Mouse (Mus musculus): ENCODE measurements around the gene Mcoln2. TPM values are rescaled to one million over a fixed set of nuclear protein-coding genes. Genes with fewer than 3 reads are reported as not detected.

Gene Mcoln2
- total and polyA plus RNA-seq, 3 experiments, result 31.0 to 34.9 (median 32.0) TPM

DNA sequence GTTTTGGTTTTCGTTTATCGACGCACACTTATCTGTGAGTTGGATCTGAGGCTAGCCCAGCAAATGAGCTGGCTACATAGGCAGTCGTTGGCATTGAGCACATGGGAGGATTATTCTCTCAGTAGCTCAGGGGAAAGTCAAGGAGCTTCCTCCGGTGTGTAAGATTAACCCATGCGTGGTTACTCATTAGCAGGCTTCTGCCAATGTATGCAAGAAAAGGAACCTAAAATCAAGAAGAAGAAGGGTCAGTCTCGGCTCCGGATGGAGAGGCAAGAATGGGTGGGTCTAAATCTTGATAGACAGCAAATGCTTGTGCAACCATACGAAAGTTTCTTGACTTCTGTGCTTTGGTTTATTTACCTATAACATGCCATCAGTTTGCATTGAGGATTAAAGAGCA, 24.6 kb downstream of the Mcoln2 start:
- Histone ChIP-seq H3K9ac (ENCODE audit: insufficient read depth, low read depth) (no peak overlapping the region), H3K4me2 (ENCODE audit: insufficient read depth, low read depth, poor library complexity, severe bottlenecking) (no peak overlapping the region), H3K36me3 (replicated peaks in 1 of 2; ENCODE audit: control insufficient read depth in 1 of 2, insufficient read depth in 1 of 2, low read length in 1 of 2) (peaks cover 68 to 95% of the 10 kb centered on the region in 2 experiments), H3K27ac (ENCODE audit: insufficient read depth, low read depth) (no peak overlapping the region), H3K27me3 (replicated peaks) (no peaks in the 10 kb centered on the region), H3K4me3 (replicated peaks in 1 of 3; ENCODE audit: low read depth in 2 of 3, low read length in 2 of 3, poor library complexity in 1 of 3) (no peak overlapping the region), H3K4me1 (ENCODE audit: control insufficient read depth in 1 of 2, insufficient read depth in 2 of 2) (peaks cover 5 to 28% of the 10 kb centered on the region in 2 experiments; a peak in 3 of 4 replicates), H3K9me3 (replicated peaks; ENCODE audit: low read length) (peaks cover 2% of the 10 kb centered on the region), H3K79me2 (replicated peaks; ENCODE audit: control insufficient read depth, extremely low read depth, insufficient read depth, poor library complexity, severe bottlenecking) (no peaks in the 10 kb centered on the region)
- no peak for DNase-seq (ENCODE audit: extremely low read depth)
- no peak for TF ChIP-seq SMC3 (IDR thresholded peaks at IDR 0.05; ENCODE audit: low read depth, low read length)
- no peak for TF ChIP-seq BHLHE40 (IDR thresholded peaks at IDR 0.05; ENCODE audit: low read depth, low read length)
- no peak for TF ChIP-seq JUN (IDR thresholded peaks at IDR 0.05; ENCODE audit: insufficient read depth, low read depth, low read length)
- no peak for TF ChIP-seq ZC3H11A (IDR thresholded peaks at IDR 0.05; ENCODE audit: low read depth, low read length)
- TF ChIP-seq POLR2AphosphoS2 (IDR thresholded peaks at IDR 0.05; ENCODE audit: low read depth, low read length), result no peak
- TF ChIP-seq USF2 (conservative IDR thresholded peaks at IDR 0.05; ENCODE audit: low read depth, low read length), result no peak
- no peak for TF ChIP-seq E2F4 (IDR thresholded peaks at IDR 0.05; ENCODE audit: insufficient replicate concordance, low read depth, low read length)
- TF ChIP-seq HCFC1 (IDR thresholded peaks at IDR 0.05; ENCODE audit: low read depth, low read length), result no peak
- no peak for TF ChIP-seq NRF1 (IDR thresholded peaks at IDR 0.05; ENCODE audit: low read depth, low read length)
- TF ChIP-seq IRF4 (IDR thresholded peaks at IDR 0.05; ENCODE audit: low read depth, low read length), result no peak
- TF ChIP-seq MAFK (IDR thresholded peaks at IDR 0.05; ENCODE audit: insufficient replicate concordance, low read length), result no peak
- TF ChIP-seq RAD21 (IDR thresholded peaks at IDR 0.05; ENCODE audit: low read depth, low read length), result no peak
- TF ChIP-seq ZMIZ1 (IDR thresholded peaks at IDR 0.05; ENCODE audit: low read depth, low read length), result no peak
- no peak for TF ChIP-seq SIN3A (IDR thresholded peaks at IDR 0.05; ENCODE audit: low read length)
- no peak for TF ChIP-seq CTCF (conservative IDR thresholded peaks at IDR 0.05 in 1 of 2, IDR thresholded peaks at IDR 0.05 in 1 of 2; ENCODE audit: low read depth in 2 of 2, low read length in 2 of 2)
- no peak for TF ChIP-seq JUND (conservative IDR thresholded peaks at IDR 0.05; ENCODE audit: low read depth, low read length)
- TF ChIP-seq POLR2A (IDR thresholded peaks at IDR 0.05; ENCODE audit: low read depth, low read length), result no peak
- no peak for TF ChIP-seq TCF12 (IDR thresholded peaks at IDR 0.05; ENCODE audit: low read depth, low read length)
- TF ChIP-seq EP300 (IDR thresholded peaks at IDR 0.05; ENCODE audit: low read length), result no peak
- in situ Hi-C loops (cut with MboI; ENCODE audit: low pct_ligation_motif_present, low pct_unique_long_range_greater_than_20kb, low sequenced_read_pairs) (no loop called here), dilution Hi-C loops (cut with MboI; ENCODE audit: extremely low pct_ligation_motif_present, extremely low pct_unique_long_range_greater_than_20kb, low sequenced_read_pairs) (no loop called here)

DNA sequence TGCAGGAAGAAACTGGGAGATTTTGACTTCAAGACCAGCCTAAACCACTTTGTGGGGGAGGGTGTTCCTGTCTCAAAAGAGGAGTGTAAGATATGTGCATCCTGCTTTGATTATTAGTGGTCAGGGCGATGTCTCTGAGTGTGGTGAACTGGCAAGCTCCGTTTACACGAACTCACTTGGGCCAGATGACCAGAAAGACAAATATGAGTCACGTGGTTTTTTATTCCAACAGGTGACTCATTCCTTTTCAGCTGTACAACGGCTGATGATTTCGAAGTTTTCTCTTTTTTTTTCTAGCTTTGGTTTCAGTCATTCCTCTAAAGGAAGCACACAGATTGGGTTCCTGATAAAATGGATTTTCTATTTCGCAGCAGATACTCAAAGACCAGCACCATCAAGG, 27.7 kb downstream of the Mcoln2 start:
- H3K9me3 ChIP-seq (replicated peaks; ENCODE audit: low read length), result no peaks in the 10 kb centered on the region
- H3K4me1 ChIP-seq (ENCODE audit: control insufficient read depth in 1 of 2, insufficient read depth in 2 of 2), result peaks cover 5 to 24% of the 10 kb centered on the region in 2 experiments; a peak in 3 of 4 replicates
- DNase-seq (ENCODE audit: extremely low read depth), result peak; percentile 71
- peak overlapping the region; percentile 1; the same call in 1 of the 2 replicates for H3K4me2 ChIP-seq (ENCODE audit: insufficient read depth, low read depth, poor library complexity, severe bottlenecking)
- peaks cover 77 to 96% of the 10 kb centered on the region in 2 experiments for H3K36me3 ChIP-seq (replicated peaks in 1 of 2; ENCODE audit: control insufficient read depth in 1 of 2, insufficient read depth in 1 of 2, low read length in 1 of 2)
- peak overlapping the region; percentile 6; the same call in 1 of the 2 replicates for H3K9ac ChIP-seq (ENCODE audit: insufficient read depth, low read depth)
- H3K4me3 ChIP-seq (replicated peaks in 1 of 3; ENCODE audit: low read depth in 2 of 3, low read length in 2 of 3, poor library complexity in 1 of 3), result no peak overlapping the region
- H3K27me3 ChIP-seq (replicated peaks), result no peaks in the 10 kb centered on the region
- TF ChIP-seq CHD1 (IDR thresholded peaks at IDR 0.05; ENCODE audit: low read depth, low read length) (no peak; the same call in 1 of the 2 replicates), IRF4 (IDR thresholded peaks at IDR 0.05; ENCODE audit: low read depth, low read length) (peak; percentile 65), MAX (IDR thresholded peaks at IDR 0.05; ENCODE audit: low read length) (peak; percentile 31), SIN3A (IDR thresholded peaks at IDR 0.05; ENCODE audit: low read length) (no peak; the same call in 1 of the 2 replicates), BHLHE40 (IDR thresholded peaks at IDR 0.05; ENCODE audit: low read depth, low read length) (peak; percentile 81; the same call in 1 of the 2 replicates), TBP (conservative IDR thresholded peaks at IDR 0.05; ENCODE audit: low read depth, low read length) (0 out of 2 replicates have a peak, but pooled peaks have one; percentile 34), JUN (IDR thresholded peaks at IDR 0.05; ENCODE audit: insufficient read depth, low read depth, low read length) (peak; percentile 63), EP300 (IDR thresholded peaks at IDR 0.05; ENCODE audit: low read length) (peak; percentile 85), USF2 (conservative IDR thresholded peaks at IDR 0.05; ENCODE audit: low read depth, low read length) (peak; percentile 88), ZNF384 (IDR thresholded peaks at IDR 0.05; ENCODE audit: low read depth, low read length) (peak; percentile 91), MAFK (IDR thresholded peaks at IDR 0.05; ENCODE audit: insufficient replicate concordance, low read length) (no peak), ETS1 (conservative IDR thresholded peaks at IDR 0.05; ENCODE audit: low read depth, low read length) (peak; percentile 90), POLR2A (IDR thresholded peaks at IDR 0.05; ENCODE audit: low read depth, low read length) (no peak), TCF12 (IDR thresholded peaks at IDR 0.05; ENCODE audit: low read depth, low read length) (peak; percentile 50; the same call in 1 of the 2 replicates), USF1 (IDR thresholded peaks at IDR 0.05; ENCODE audit: low read depth, low read length) (peak; percentile 80), JUND (conservative IDR thresholded peaks at IDR 0.05; ENCODE audit: low read depth, low read length) (peak; percentile 85), MEF2A (IDR thresholded peaks at IDR 0.05; ENCODE audit: borderline replicate concordance, low read depth, low read length) (0 out of 2 replicates have a peak, but pooled peaks have one; percentile 9)
- H3K79me2 ChIP-seq (replicated peaks; ENCODE audit: control insufficient read depth, extremely low read depth, insufficient read depth, poor library complexity, severe bottlenecking), result no peaks in the 10 kb centered on the region
- dilution Hi-C loops (cut with MboI; ENCODE audit: extremely low pct_ligation_motif_present, extremely low pct_unique_long_range_greater_than_20kb, low sequenced_read_pairs), result loop anchor here (25.0 kb wide), 1 partner anchor 110 kb away; no protein-coding TSS in a partner anchor
- peak overlapping the region; percentile 55 for H3K27ac ChIP-seq (ENCODE audit: insufficient read depth, low read depth)
- in situ Hi-C loops (cut with MboI; ENCODE audit: low pct_ligation_motif_present, low pct_unique_long_range_greater_than_20kb, low sequenced_read_pairs), result loop anchor here (5.0 to 25.0 kb wide), 2 partner anchors 40 to 760 kb away; no protein-coding TSS in a partner anchor
